Mouse (Mus musculus): Measurements from ENCODE around the gene Olfr324. TPM values are rescaled to one million over a fixed set of nuclear protein-coding genes. Genes with fewer than 3 reads are reported as not detected.

The Olfr324 gene
- polyA plus RNA-seq (2015; fragmentation: Nextera tagmentation; extraction: Ambion mirVana) = not detected in 2 replicates

- H3K9me3 ChIP-seq = no peaks in the 10 kb centered on the region
- no peak within 1 kb of the TSS for H3K27ac ChIP-seq
- no peak for ATAC-seq (ENCODE audit: insufficient number of reproducible peaks, low FRiP score, low TSS enrichment, low read depth)
- H3K4me2 ChIP-seq = no peak within 1 kb of the TSS
- H3K27me3 ChIP-seq = no peaks in the 10 kb centered on the region
- no peaks in the 10 kb centered on the region for H3K4me1 ChIP-seq
- H3K4me3 ChIP-seq = no peak within 1 kb of the TSS
- 70% methylated on average over 6 of the region's 6 CpGs for WGBS
- no peaks in the 10 kb centered on the region for H3K36me3 ChIP-seq
- H3K9ac ChIP-seq = no peak within 1 kb of the TSS
Measured at GRCm38 (mm10) chr11:58594814-58595213, at the start of gene Olfr324. Gene Olfr324 (plus strand): TSS chr11:58595114.

- no peaks in the 10 kb centered on the region for H3K4me1 ChIP-seq
- ATAC-seq (ENCODE audit: insufficient number of reproducible peaks, low FRiP score, low TSS enrichment, low read depth) = no peak
- H3K4me2 ChIP-seq = no peak within 1 kb of the TSS
- no peak within 1 kb of the TSS for H3K27ac ChIP-seq
- H3K4me3 ChIP-seq = no peak within 1 kb of the TSS
- no peak within 1 kb of the TSS for H3K9ac ChIP-seq
- no peaks in the 10 kb centered on the region for H3K27me3 ChIP-seq
- no peaks in the 10 kb centered on the region for H3K36me3 ChIP-seq
- H3K9me3 ChIP-seq = no peaks in the 10 kb centered on the region
- WGBS = 74% methylated on average over 5 of the region's 5 CpGs
Measured at GRCm38 (mm10) chr11:58546322-58546721, 48.6 kb upstream of the Olfr324 start, which contains the start of gene Olfr329-ps. Gene Olfr329-ps (minus strand): TSS chr11:58546422.

- Histone ChIP-seq H3K27me3 (no peaks in the 10 kb centered on the region), H3K4me2 (no peak within 1 kb of the TSS), H3K9ac (no peak within 1 kb of the TSS), H3K36me3 (no peaks in the 10 kb centered on the region), H3K4me3 (no peak within 1 kb of the TSS), H3K27ac (no peak within 1 kb of the TSS), H3K4me1 (no peaks in the 10 kb centered on the region), H3K9me3 (no peaks in the 10 kb centered on the region)
- 57% methylated on average over 1 of the region's 1 CpGs for WGBS
- ATAC-seq (ENCODE audit: insufficient number of reproducible peaks, low FRiP score, low TSS enrichment, low read depth) = no peak
Measured at GRCm38 (mm10) chr11:58555536-58555935, 39.4 kb upstream of the Olfr324 start, which contains the start of gene Olfr328. Gene Olfr328 (minus strand): TSS chr11:58555636.

GRCm38 (mm10) chr11:58570405-58570804 lies 24.5 kb upstream of the Olfr324 start, which contains the start of gene Olfr224:
Gene Olfr224 (minus strand): TSS chr11:58570553.
- Histone ChIP-seq H3K4me1 (no peaks in the 10 kb centered on the region), H3K27ac (no peak within 1 kb of the TSS), H3K9me3 (no peaks in the 10 kb centered on the region), H3K4me3 (no peak within 1 kb of the TSS), H3K4me2 (no peak within 1 kb of the TSS), H3K27me3 (no peaks in the 10 kb centered on the region), H3K9ac (no peak within 1 kb of the TSS), H3K36me3 (no peaks in the 10 kb centered on the region)
- ATAC-seq (ENCODE audit: insufficient number of reproducible peaks, low FRiP score, low TSS enrichment, low read depth) = no peak
- 64% methylated on average over 5 of the region's 5 CpGs for WGBS

GRCm38 (mm10) chr11:58577430-58577829 lies 17.5 kb upstream of the Olfr324 start, which contains the start of gene Olfr325:
Gene Olfr325 (plus strand): TSS chr11:58577730.
- no peak for ATAC-seq (ENCODE audit: insufficient number of reproducible peaks, low FRiP score, low TSS enrichment, low read depth)
- Histone ChIP-seq H3K9me3 (no peaks in the 10 kb centered on the region), H3K9ac (no peak within 1 kb of the TSS), H3K4me3 (no peak within 1 kb of the TSS), H3K27ac (no peak within 1 kb of the TSS), H3K36me3 (no peaks in the 10 kb centered on the region), H3K27me3 (no peaks in the 10 kb centered on the region), H3K4me2 (no peak within 1 kb of the TSS), H3K4me1 (no peaks in the 10 kb centered on the region)
- 57% methylated on average over 1 of the region's 1 CpGs for WGBS

- H3K27ac ChIP-seq = no peak overlapping the region
- no peaks in the 10 kb centered on the region for H3K27me3 ChIP-seq
- H3K4me3 ChIP-seq = no peak overlapping the region
- H3K36me3 ChIP-seq = no peaks in the 10 kb centered on the region
- no peak overlapping the region for H3K9ac ChIP-seq
- no peak for ATAC-seq (ENCODE audit: insufficient number of reproducible peaks, low FRiP score, low TSS enrichment, low read depth)
- WGBS = 62% methylated on average over 8 of the region's 8 CpGs
- no peak overlapping the region for H3K4me2 ChIP-seq
- no peaks in the 10 kb centered on the region for H3K4me1 ChIP-seq
- no peaks in the 10 kb centered on the region for H3K9me3 ChIP-seq
Measured at GRCm38 (mm10) chr11:58578636-58579035, 16.3 kb upstream of the Olfr324 start.

GRCm38 (mm10) chr11:58587898-58588348 lies 7.0 kb upstream of the Olfr324 start:
- 69% methylated on average over 7 of the region's 7 CpGs for WGBS

GRCm38 (mm10) chr11:58588620-58589250 lies 6.2 kb upstream of the Olfr324 start:
- H3K9me3 ChIP-seq = no peaks in the 10 kb centered on the region
- H3K4me2 ChIP-seq = no peak overlapping the region
- ATAC-seq (ENCODE audit: insufficient number of reproducible peaks, low FRiP score, low TSS enrichment, low read depth) = no peak
- no peak overlapping the region for H3K27ac ChIP-seq
- 53% methylated on average over 3 of the region's 3 CpGs for WGBS
- H3K4me1 ChIP-seq = no peaks in the 10 kb centered on the region
- H3K36me3 ChIP-seq = no peaks in the 10 kb centered on the region
- H3K4me3 ChIP-seq = no peak overlapping the region
- no peaks in the 10 kb centered on the region for H3K27me3 ChIP-seq
- no peak overlapping the region for H3K9ac ChIP-seq

More at GRCm38 (mm10) chr11:58587898-58588348, 7.0 kb upstream of the Olfr324 start:
- Histone ChIP-seq H3K4me2 (no peak overlapping the region), H3K4me1 (no peaks in the 10 kb centered on the region), H3K9ac (no peak overlapping the region), H3K9me3 (no peaks in the 10 kb centered on the region), H3K27me3 (no peaks in the 10 kb centered on the region), H3K4me3 (no peak overlapping the region), H3K36me3 (no peaks in the 10 kb centered on the region), H3K27ac (no peak overlapping the region)
- ATAC-seq (ENCODE audit: insufficient number of reproducible peaks, low FRiP score, low TSS enrichment, low read depth) = no peak

GRCm38 (mm10) chr11:58597837-58598236 lies 2.9 kb downstream of the Olfr324 start:
- no peaks in the 10 kb centered on the region for H3K4me1 ChIP-seq
- H3K4me2 ChIP-seq = no peak overlapping the region
- no peak for ATAC-seq (ENCODE audit: insufficient number of reproducible peaks, low FRiP score, low TSS enrichment, low read depth)
- 87% methylated on average over 13 of the region's 13 CpGs for WGBS
- H3K9ac ChIP-seq = no peak overlapping the region
- H3K9me3 ChIP-seq = no peaks in the 10 kb centered on the region
- H3K27ac ChIP-seq = no peak overlapping the region
- H3K4me3 ChIP-seq = no peak overlapping the region
- no peaks in the 10 kb centered on the region for H3K36me3 ChIP-seq
- no peaks in the 10 kb centered on the region for H3K27me3 ChIP-seq

- no peak overlapping the region for H3K9ac ChIP-seq
- no peak overlapping the region for H3K4me2 ChIP-seq
- no peak overlapping the region for H3K27ac ChIP-seq
- H3K36me3 ChIP-seq = no peaks in the 10 kb centered on the region
- H3K9me3 ChIP-seq = no peaks in the 10 kb centered on the region
- no peak for ATAC-seq (ENCODE audit: insufficient number of reproducible peaks, low FRiP score, low TSS enrichment, low read depth)
- H3K4me3 ChIP-seq = no peak overlapping the region
- H3K4me1 ChIP-seq = no peaks in the 10 kb centered on the region
- no peaks in the 10 kb centered on the region for H3K27me3 ChIP-seq
Measured at GRCm38 (mm10) chr11:58602062-58602461, 7.1 kb downstream of the Olfr324 start.

GRCm38 (mm10) chr11:58602800-58603560 lies 8.1 kb downstream of the Olfr324 start:
- 76% methylated on average over 6 of the region's 6 CpGs for WGBS
- Histone ChIP-seq H3K4me2 (no peak overlapping the region), H3K4me3 (no peak overlapping the region), H3K27me3 (no peaks in the 10 kb centered on the region), H3K36me3 (no peaks in the 10 kb centered on the region), H3K27ac (no peak overlapping the region), H3K9me3 (no peaks in the 10 kb centered on the region), H3K4me1 (no peaks in the 10 kb centered on the region), H3K9ac (no peak overlapping the region)
- no peak for ATAC-seq (ENCODE audit: insufficient number of reproducible peaks, low FRiP score, low TSS enrichment, low read depth)

- no peaks in the 10 kb centered on the region for H3K9me3 ChIP-seq
- no peak overlapping the region for H3K4me2 ChIP-seq
- ATAC-seq (ENCODE audit: insufficient number of reproducible peaks, low FRiP score, low TSS enrichment, low read depth) = no peak
- H3K36me3 ChIP-seq = no peaks in the 10 kb centered on the region
- no peak overlapping the region for H3K9ac ChIP-seq
- no peaks in the 10 kb centered on the region for H3K4me1 ChIP-seq
- H3K27me3 ChIP-seq = no peaks in the 10 kb centered on the region
- WGBS = 75% methylated on average over 2 of the region's 2 CpGs
- H3K4me3 ChIP-seq = no peak overlapping the region
- no peak overlapping the region for H3K27ac ChIP-seq
Measured at GRCm38 (mm10) chr11:58604688-58605087, 9.8 kb downstream of the Olfr324 start.

Measured in limb, embryonic 15.5 days (tissue).